In the genomic region with DNA sequence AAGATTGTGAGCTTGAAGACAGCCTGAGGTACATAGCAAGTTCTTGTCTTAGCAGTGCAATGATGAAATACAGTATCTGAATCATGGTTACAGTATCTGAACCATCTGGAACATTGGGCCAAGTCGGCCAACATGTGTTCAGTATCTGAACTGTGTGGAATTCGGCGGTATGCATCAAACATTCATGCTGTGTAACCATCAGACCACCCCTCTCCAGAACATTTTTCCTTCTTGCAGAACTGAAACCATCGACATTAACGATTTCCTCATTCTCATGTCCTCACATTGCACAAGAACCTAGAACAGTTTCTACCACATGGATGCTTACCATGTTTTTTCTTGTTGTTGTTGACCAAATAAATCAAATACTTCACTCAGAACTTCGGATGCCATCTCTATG, we compare ENCODE assay signal across 28 mouse cellular contexts. TPM values are rescaled to one million over a fixed set of nuclear protein-coding genes. Genes with fewer than 3 reads are reported as not detected.
DNase-seq lines count a peak whose midpoint lies in the region; ATAC-seq and TF ChIP-seq lines count a peak whose summit lies in the region.
"Had no signal": no experiment of that assay in that cellular context is flagged by ENCODE, and none has a peak within 500 bp of the region (broad histone marks: within the 10 kb centered on the region; RNA-seq: fewer than 3 reads in every experiment).

No protein-coding gene starts in this region.

- no peak overlapping the region for H3K27ac ChIP-seq in lung, postnatal 0 days (ENCODE audit: low read length)
- peak overlapping the region; percentile 72 for H3K27ac ChIP-seq in brown adipose tissue, adult 24 weeks (replicated peaks; ENCODE audit: low read depth, low read length)
- H3K27ac ChIP-seq: embryonic facial prominence, embryonic 13.5 days; forebrain, embryonic 12.5 days; gastrocnemius, adult 2 months; hindbrain, embryonic 15.5 days; left cerebral cortex, adult 2 months; limb, embryonic 10.5 days; liver, embryonic 13.5 days; lung, embryonic 15.5 days; midbrain, embryonic 13.5 days; stomach, postnatal 0 days had no signal

- no peaks in the 10 kb centered on the region for H3K9me3 ChIP-seq in lung, postnatal 0 days (ENCODE audit: low read length)
- H3K9me3 ChIP-seq: embryonic facial prominence, embryonic 13.5 days; forebrain, embryonic 12.5 days; hindbrain, embryonic 15.5 days; limb, embryonic 10.5 days; liver, embryonic 13.5 days; lung, embryonic 15.5 days; megakaryocyte, embryonic 14.5 days; midbrain, embryonic 13.5 days had no signal

- TF ChIP-seq EP300 in lung, postnatal 0 days (IDR thresholded peaks at IDR 0.05) = peak; percentile 28; the same call in 1 of the 2 replicates

- peak; percentile 64 for DNase-seq in lung, postnatal 0 days (ENCODE audit: low spot score)
- DNase-seq in lung, adult 18-20 months = no peak
- DNase-seq in splenic B cell, adult 2 months (ENCODE audit: low read depth, low spot score) = peak; percentile 33
- DNase-seq in cerebellum, postnatal 36 days = no peak
- DNase-seq: adrenal gland, postnatal 36 days; cerebellum, adult 11-12 months; cerebellum, postnatal 14 days; embryo, embryonic 11 days; gastrocnemius, adult 2 months; heart, postnatal 36 days; kidney, adult 8-10 months; kidney, postnatal 10 days; liver, embryonic 13.5 days; right cerebral cortex, postnatal 4 days; thymus, adult 2 months had no signal

- no peak for ATAC-seq in lung, postnatal 0 days
- ATAC-seq in megakaryocyte, adult 5-6 weeks (ENCODE audit: poor library complexity, severe bottlenecking) = peak; percentile 43
- no peak for ATAC-seq in CD4-positive, CD25-positive, alpha-beta regulatory T cell, adult 4 months
- ATAC-seq: midbrain, embryonic 13.5 days had no signal

- no peak overlapping the region for H3K4me3 ChIP-seq in lung, postnatal 0 days (ENCODE audit: low read depth, low read length)
- H3K4me3 ChIP-seq in brown adipose tissue, adult 24 weeks (ENCODE audit: insufficient read depth, low read depth, low read length) = no peak overlapping the region
- H3K4me3 ChIP-seq: embryonic facial prominence, embryonic 13.5 days; erythroblast, embryonic 14.5 days; forebrain, embryonic 12.5 days; gastrocnemius, adult 2 months; hindbrain, embryonic 15.5 days; left cerebral cortex, adult 2 months; limb, embryonic 10.5 days; liver, embryonic 13.5 days; lung, embryonic 15.5 days; megakaryocyte, embryonic 14.5 days; midbrain, embryonic 13.5 days had no signal

- no peaks in the 10 kb centered on the region for H3K36me3 ChIP-seq in lung, postnatal 0 days (ENCODE audit: insufficient read depth, low read length)
- no peaks in the 10 kb centered on the region for H3K36me3 ChIP-seq in splenic B cell, adult 2 months (ENCODE audit: control insufficient read depth, insufficient read depth, low read length, poor library complexity, severe bottlenecking)
- H3K36me3 ChIP-seq: embryonic facial prominence, embryonic 13.5 days; forebrain, embryonic 12.5 days; hindbrain, embryonic 15.5 days; limb, embryonic 10.5 days; liver, embryonic 13.5 days; lung, embryonic 15.5 days; midbrain, embryonic 13.5 days had no signal

- H3K27me3 ChIP-seq in lung, postnatal 0 days (replicated peaks; ENCODE audit: insufficient read depth, low read length) = no peaks in the 10 kb centered on the region
- no peaks in the 10 kb centered on the region for H3K27me3 ChIP-seq in splenic B cell, adult 2 months (ENCODE audit: control insufficient read depth, insufficient read depth, low read length, poor library complexity, severe bottlenecking)
- H3K27me3 ChIP-seq: embryonic facial prominence, embryonic 13.5 days; forebrain, embryonic 12.5 days; hindbrain, embryonic 15.5 days; liver, embryonic 13.5 days; lung, embryonic 15.5 days; megakaryocyte, embryonic 14.5 days; midbrain, embryonic 13.5 days had no signal

- H3K9ac ChIP-seq in lung, postnatal 0 days (replicated peaks; ENCODE audit: low read depth) = no peak overlapping the region
- H3K9ac ChIP-seq: embryonic facial prominence, embryonic 13.5 days; forebrain, embryonic 12.5 days; hindbrain, embryonic 15.5 days; liver, embryonic 13.5 days; lung, embryonic 15.5 days; midbrain, embryonic 13.5 days had no signal

- H3K4me1 ChIP-seq in lung, postnatal 0 days (ENCODE audit: insufficient read depth, low read depth, low read length) = no peaks in the 10 kb centered on the region
- H3K4me1 ChIP-seq in brown adipose tissue, adult 24 weeks (ENCODE audit: control insufficient read depth, insufficient read depth, insufficient read length, low read length) = no peaks in the 10 kb centered on the region
- H3K4me1 ChIP-seq: embryonic facial prominence, embryonic 13.5 days; forebrain, embryonic 12.5 days; hindbrain, embryonic 15.5 days; limb, embryonic 10.5 days; lung, embryonic 15.5 days; midbrain, embryonic 13.5 days had no signal

- no peak overlapping the region for H3K4me2 ChIP-seq in lung, postnatal 0 days (replicated peaks; ENCODE audit: low read depth, low read length)
- H3K4me2 ChIP-seq: embryonic facial prominence, embryonic 13.5 days; forebrain, embryonic 12.5 days; hindbrain, embryonic 15.5 days; liver, embryonic 13.5 days; lung, embryonic 15.5 days; midbrain, embryonic 13.5 days had no signal

- 76% methylated on average over 6 of the region's 6 CpGs for WGBS in lung, postnatal 0 days

- TF ChIP-seq CTCF in lung, postnatal 0 days (IDR thresholded peaks at IDR 0.05) = no peak

RNA-seq across cellular contexts. Expression of gene Atp2b1, which starts 32.7 kb away (rescaled TPM):
- 277 and 282 TPM in 2 replicates for polyA plus RNA-seq in lung, postnatal 0 days (2015; fragmentation: Nextera tagmentation; extraction: Ambion mirVana)
- 13.2 and 14.9 TPM in 2 replicates for polyA plus RNA-seq in brown adipose tissue, adult 24 weeks (2012; ENCODE audit: insufficient read depth, insufficient read length, missing spikeins)
- total RNA-seq in megakaryocyte, adult 5-6 weeks (2015) = 81.2 and 94.2 TPM in 2 replicates
- total RNA-seq in megakaryocyte, adult 5-6 weeks (2017) = 118 and 132 TPM in 2 replicates
- polyA plus RNA-seq in CD4-positive, CD25-positive, alpha-beta regulatory T cell, adult 4 months (2017; shearing (Covaris generic)) = 100 to 1,000 TPM; 147 to 159 TPM

Comparison
In these comparisons a context has a peak if more than half of its experiments do, and no peak if none do; other contexts are left out.
1. DNase-seq: peak in lung, postnatal 0 days (single experiment) and splenic B cell, adult 2 months (single experiment); none in lung, adult 18-20 months (0 of 2) and cerebellum, postnatal 36 days (0 of 2).